Mouse (Mus musculus): Measurements from ENCODE around the gene Uaca. TPM values are rescaled to one million over a fixed set of nuclear protein-coding genes. Genes with fewer than 3 reads are reported as not detected.
A peak's percentile ranks its signal among the peaks of the same experiment; 100 is the strongest.

Gene Uaca
- polyA plus RNA-seq, 1 experiment from 2014 or later: 26.0 TPM

DNA sequence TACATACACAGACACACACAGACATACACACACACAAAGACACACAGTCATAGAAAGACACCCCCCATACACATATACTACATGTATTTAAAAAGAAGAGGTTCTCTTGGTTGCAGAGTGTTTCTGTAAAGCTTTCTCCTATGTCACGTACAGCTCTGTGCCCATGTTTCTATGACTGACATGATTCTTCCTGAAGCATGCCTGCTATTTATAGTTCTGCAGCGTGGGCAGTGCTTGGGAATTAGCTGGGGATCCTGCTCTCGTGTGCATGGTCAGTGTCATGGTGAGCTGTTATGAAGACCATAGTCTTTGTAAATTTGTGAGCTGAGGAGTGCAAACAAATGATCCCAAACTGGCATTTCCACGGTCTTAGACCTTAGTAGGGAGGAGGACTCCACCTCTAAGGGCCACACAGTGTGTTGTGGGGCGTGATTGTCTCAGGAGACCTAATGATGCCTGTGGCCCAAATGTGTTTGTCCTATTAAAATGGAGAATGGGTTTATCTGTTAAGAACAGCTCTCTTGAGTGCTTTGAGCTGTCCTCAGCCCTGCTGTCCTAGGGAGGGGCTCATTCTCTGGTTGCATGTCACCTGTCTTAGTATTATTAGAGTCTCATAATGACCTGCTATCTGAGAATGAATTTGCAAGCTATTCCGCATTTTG, 49.2 kb downstream of the Uaca start:
- no peak overlapping the region for H3K4me2 ChIP-seq
- no peak overlapping the region for H3K9ac ChIP-seq
- no peak overlapping the region for H3K4me3 ChIP-seq
- no peak overlapping the region for H3K27ac ChIP-seq (replicated peaks)
- no peak for ATAC-seq (ENCODE audit: low read depth)
- H3K27me3 ChIP-seq: no peaks in the 10 kb centered on the region
- H3K36me3 ChIP-seq: no peaks in the 10 kb centered on the region
- 80% methylated on average over 6 of the region's 6 CpGs for WGBS
- peaks cover 10% of the 10 kb centered on the region for H3K4me1 ChIP-seq (replicated peaks)
- no peaks in the 10 kb centered on the region for H3K9me3 ChIP-seq

DNA sequence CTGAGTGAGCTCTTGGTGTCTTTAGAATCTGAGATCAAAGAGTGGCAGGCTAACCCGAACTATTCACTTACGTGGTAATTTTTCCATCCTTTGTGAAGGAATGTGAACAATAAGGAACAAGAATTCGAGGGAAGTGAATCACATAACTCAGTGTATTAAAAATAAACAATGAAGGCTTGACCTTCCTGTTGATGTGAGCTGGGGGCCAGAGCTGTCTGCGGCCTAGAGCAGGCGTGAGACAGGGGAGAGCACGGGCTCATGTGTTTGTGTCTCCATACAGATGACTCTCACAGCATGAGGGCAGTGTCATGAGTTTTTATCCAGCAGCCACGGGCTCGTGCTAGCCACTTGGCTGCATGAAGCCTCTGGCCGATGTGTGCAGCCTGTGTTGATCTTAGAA, 54.4 kb downstream of the Uaca start:
- H3K4me3 ChIP-seq: no peak overlapping the region

DNA sequence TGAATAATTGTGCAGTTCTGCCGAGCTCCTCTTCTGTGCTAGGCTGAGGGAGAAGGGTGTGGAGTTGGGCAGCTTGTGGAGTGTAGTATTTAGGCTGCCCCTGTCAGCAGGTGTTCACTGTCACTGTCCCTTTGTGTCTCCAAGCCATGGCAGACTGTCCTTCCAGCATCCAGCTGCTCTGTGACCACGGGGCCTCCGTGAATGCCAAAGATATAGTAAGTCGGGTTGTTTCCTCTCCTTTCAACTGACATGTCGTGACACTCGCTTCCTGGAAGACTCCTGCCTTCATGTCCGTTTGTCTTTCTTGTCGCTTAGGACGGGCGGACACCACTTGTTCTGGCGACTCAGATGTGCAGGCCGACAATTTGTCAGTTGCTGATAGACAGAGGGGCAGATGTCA, 55.6 kb downstream of the Uaca start:
- H3K9me3 ChIP-seq: no peaks in the 10 kb centered on the region
- H3K27me3 ChIP-seq: no peaks in the 10 kb centered on the region
- H3K4me3 ChIP-seq: no peak overlapping the region
- H3K27ac ChIP-seq (replicated peaks): no peak overlapping the region
- ATAC-seq (ENCODE audit: low read depth): no peak
- no peak overlapping the region for H3K9ac ChIP-seq
- WGBS: 83% methylated on average over 12 of the region's 12 CpGs
- no peaks in the 10 kb centered on the region for H3K36me3 ChIP-seq
- H3K4me2 ChIP-seq: no peak overlapping the region
- peaks cover 4% of the 10 kb centered on the region; the same call in 1 of the 2 replicates for H3K4me1 ChIP-seq (replicated peaks)

More for the DNA sequence above, 54.4 kb downstream of the Uaca start:
- H3K4me2 ChIP-seq: no peak overlapping the region
- WGBS: 30% methylated on average over 9 of the region's 9 CpGs
- no peak for ATAC-seq (ENCODE audit: low read depth)
- H3K27me3 ChIP-seq: no peaks in the 10 kb centered on the region
- no peak overlapping the region for H3K9ac ChIP-seq
- no peak overlapping the region for H3K27ac ChIP-seq (replicated peaks)
- H3K36me3 ChIP-seq: no peaks in the 10 kb centered on the region
- no peaks in the 10 kb centered on the region for H3K9me3 ChIP-seq
- H3K4me1 ChIP-seq (replicated peaks): peaks cover 6% of the 10 kb centered on the region; the same call in 1 of the 2 replicates

DNA sequence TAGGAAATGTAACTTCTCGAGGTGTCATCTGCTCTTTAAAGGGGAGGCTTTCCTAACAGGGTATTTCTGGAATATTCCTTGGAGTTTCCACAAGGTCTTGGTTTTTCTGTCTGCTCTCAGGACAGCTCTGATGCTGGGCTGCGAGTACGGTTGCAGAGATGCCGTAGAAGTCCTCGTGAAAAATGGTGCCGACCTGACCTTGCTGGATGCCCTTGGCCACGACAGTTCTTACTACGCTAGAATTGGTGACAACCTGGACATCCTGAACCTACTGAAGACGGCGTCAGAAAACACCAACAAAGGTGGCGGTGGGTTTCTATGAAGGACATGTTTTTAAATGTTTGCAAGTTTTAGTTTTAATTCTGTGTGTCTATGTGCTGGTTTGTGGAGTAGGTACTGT, 59.9 kb downstream of the Uaca start:
- no peak overlapping the region for H3K4me2 ChIP-seq
- WGBS: 93% methylated on average over 11 of the region's 11 CpGs
- ATAC-seq (ENCODE audit: low read depth): no peak

DNA sequence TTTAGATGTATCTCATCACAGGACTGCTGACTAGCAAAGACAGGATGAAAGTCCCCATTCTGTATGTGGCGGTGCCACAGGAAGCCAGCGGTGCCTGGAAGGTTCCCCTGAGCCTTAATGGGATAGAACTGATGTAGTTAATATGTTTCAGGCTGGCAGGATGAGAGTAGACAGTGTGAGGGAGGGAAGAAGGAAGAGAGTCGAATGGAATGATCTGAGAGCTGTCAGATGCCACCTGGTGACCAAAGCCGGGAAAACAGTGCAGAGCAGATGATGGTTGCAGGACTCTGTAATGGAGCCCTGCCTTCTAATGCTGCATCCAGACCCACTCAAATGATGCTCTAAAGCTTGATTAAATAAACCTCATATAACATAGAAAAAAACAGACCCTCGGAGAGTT, 63.5 kb downstream of the Uaca start:
- Histone ChIP-seq H3K4me1 (replicated peaks) (peaks cover 11% of the 10 kb centered on the region), H3K27ac (replicated peaks) (no peak overlapping the region; the same call in 1 of the 2 replicates), H3K9ac (no peak overlapping the region), H3K4me2 (no peak overlapping the region), H3K4me3 (no peak overlapping the region), H3K36me3 (0 out of 2 replicates have a peak, but pooled peaks cover 5% of the 10 kb centered on the region), H3K27me3 (no peaks in the 10 kb centered on the region), H3K9me3 (no peaks in the 10 kb centered on the region)
- WGBS: 33% methylated on average over 5 of the region's 5 CpGs
- peak; percentile 89 for ATAC-seq (ENCODE audit: low read depth)

More for the DNA sequence above, 59.9 kb downstream of the Uaca start:
- no peak overlapping the region for H3K4me3 ChIP-seq
- H3K27ac ChIP-seq (replicated peaks): no peak overlapping the region
- H3K9me3 ChIP-seq: no peaks in the 10 kb centered on the region
- no peak overlapping the region for H3K9ac ChIP-seq
- H3K4me1 ChIP-seq (replicated peaks): peaks cover 6% of the 10 kb centered on the region
- H3K36me3 ChIP-seq: no peaks in the 10 kb centered on the region
- no peaks in the 10 kb centered on the region for H3K27me3 ChIP-seq

DNA sequence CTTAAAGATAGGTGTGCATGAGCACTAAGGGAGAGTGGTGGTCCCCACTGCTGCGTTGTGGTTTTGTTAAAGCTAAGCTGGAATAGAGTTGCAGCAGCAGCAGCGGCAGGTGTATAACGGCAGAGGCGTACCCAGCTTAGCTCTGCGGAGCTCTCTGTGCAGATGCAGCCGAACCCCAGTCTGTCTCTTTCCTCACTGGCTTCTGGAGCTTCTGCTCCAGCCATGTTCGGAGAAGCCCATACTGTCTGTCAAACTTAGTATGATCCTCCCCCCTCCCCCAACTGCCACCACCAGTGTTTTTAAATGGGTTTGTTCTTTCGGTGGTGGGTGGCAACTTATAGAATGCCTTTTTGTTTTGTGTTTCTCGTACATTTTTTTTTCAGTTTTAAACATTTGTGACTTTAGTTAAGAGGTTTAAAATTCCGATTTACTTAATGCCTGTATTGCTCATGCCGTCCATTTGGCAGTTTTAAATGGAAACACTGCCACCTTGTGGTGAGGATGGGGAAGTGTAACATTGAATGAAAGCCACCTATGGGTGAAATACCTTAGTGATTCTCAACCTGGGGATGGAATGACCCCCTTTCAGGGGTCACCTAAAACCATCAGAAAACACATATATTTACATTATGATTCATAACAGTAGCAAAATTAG, 64.1 kb downstream of the Uaca start:
- Histone ChIP-seq H3K9ac (no peak overlapping the region), H3K36me3 (0 out of 2 replicates have a peak, but pooled peaks cover 5% of the 10 kb centered on the region), H3K4me1 (replicated peaks) (peaks cover 11% of the 10 kb centered on the region), H3K9me3 (no peaks in the 10 kb centered on the region), H3K27me3 (no peaks in the 10 kb centered on the region), H3K4me3 (no peak overlapping the region), H3K4me2 (peak overlapping the region; percentile 39), H3K27ac (replicated peaks) (no peak overlapping the region; the same call in 1 of the 2 replicates)
- 38% methylated on average over 11 of the region's 11 CpGs for WGBS
- peak; percentile 49; the same call in 1 of the 2 replicates for ATAC-seq (ENCODE audit: low read depth)

DNA sequence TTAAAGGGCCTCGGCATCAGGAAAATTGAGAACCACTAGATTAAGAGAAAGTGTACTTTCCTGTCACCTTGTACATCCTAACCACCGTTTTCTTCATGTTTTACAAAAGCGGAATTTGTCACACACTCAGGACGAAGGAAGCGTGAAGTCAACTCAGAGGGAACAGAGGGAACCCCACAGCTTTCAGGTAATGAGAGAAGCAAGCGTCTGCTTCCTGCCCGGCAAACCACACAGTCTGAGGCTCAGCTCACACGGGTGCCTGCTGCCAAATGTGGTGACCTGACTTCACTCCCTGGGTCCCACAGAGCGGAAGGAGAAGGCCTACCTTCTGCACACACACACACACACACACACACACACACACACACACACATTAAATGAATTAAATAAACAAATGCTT, 64.7 kb downstream of the Uaca start:
- Histone ChIP-seq H3K27me3 (no peaks in the 10 kb centered on the region), H3K9ac (no peak overlapping the region), H3K27ac (replicated peaks) (no peak overlapping the region), H3K36me3 (0 out of 2 replicates have a peak, but pooled peaks cover 5% of the 10 kb centered on the region), H3K9me3 (no peaks in the 10 kb centered on the region), H3K4me3 (no peak overlapping the region), H3K4me1 (replicated peaks) (peaks cover 11% of the 10 kb centered on the region), H3K4me2 (no peak overlapping the region)
- no peak for ATAC-seq (ENCODE audit: low read depth)
- 71% methylated on average over 9 of the region's 9 CpGs for WGBS

DNA sequence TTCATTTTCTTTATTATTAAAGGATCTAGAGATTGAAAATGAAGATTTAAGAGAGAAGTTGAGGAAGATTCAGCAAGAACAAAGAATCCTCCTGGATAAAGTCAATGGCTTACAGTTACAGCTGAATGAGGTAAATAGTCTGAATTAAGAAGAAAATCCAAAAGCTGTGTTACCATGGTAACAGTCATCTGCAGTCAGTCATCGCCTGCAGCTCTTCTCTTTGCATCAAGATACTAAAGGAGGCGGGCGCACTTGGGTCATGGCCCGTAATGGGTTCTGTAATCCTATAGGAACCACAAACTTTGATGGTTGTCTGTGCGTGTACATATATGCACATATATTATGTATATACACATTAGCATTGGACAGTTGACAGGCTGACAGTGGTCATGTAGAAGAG, 66.7 kb downstream of the Uaca start:
- no peak for ATAC-seq (ENCODE audit: low read depth)
- H3K27me3 ChIP-seq: no peaks in the 10 kb centered on the region
- no peak overlapping the region for H3K4me2 ChIP-seq
- H3K9ac ChIP-seq: no peak overlapping the region
- 0 out of 2 replicates have a peak, but pooled peaks cover 5% of the 10 kb centered on the region for H3K36me3 ChIP-seq
- 72% methylated on average over 5 of the region's 5 CpGs for WGBS
- H3K27ac ChIP-seq (replicated peaks): no peak overlapping the region
- H3K4me1 ChIP-seq (replicated peaks): peaks cover 18% of the 10 kb centered on the region
- H3K4me3 ChIP-seq: no peak overlapping the region
- no peaks in the 10 kb centered on the region for H3K9me3 ChIP-seq

DNA sequence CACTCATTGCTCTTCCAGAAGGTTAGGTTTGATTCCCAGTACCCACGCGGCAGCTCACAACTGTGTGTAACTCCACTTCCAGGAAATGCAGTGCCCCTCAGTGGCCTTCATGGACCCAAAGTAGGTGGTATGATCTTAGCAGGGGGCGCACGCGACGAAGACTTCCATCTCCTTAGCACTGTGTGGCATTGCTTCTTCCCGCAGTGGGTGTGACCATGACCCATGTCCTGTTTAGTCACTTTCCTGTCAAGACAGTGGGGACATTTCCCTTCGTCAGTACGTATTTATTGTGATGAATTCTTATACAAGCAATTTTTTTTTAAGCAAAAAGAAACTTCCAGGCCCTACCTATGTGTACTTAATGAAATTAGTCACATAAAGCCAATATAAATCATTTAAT, 70.3 kb downstream of the Uaca start:
- Histone ChIP-seq H3K4me1 (replicated peaks) (0 out of 2 replicates have a peak, but pooled peaks cover 12% of the 10 kb centered on the region), H3K36me3 (0 out of 2 replicates have a peak, but pooled peaks cover 5% of the 10 kb centered on the region), H3K27me3 (no peaks in the 10 kb centered on the region), H3K4me2 (no peak overlapping the region), H3K9me3 (no peaks in the 10 kb centered on the region), H3K9ac (no peak overlapping the region), H3K27ac (replicated peaks) (no peak overlapping the region), H3K4me3 (no peak overlapping the region)
- no peak for ATAC-seq (ENCODE audit: low read depth)
- 87% methylated on average over 9 of the region's 9 CpGs for WGBS

DNA sequence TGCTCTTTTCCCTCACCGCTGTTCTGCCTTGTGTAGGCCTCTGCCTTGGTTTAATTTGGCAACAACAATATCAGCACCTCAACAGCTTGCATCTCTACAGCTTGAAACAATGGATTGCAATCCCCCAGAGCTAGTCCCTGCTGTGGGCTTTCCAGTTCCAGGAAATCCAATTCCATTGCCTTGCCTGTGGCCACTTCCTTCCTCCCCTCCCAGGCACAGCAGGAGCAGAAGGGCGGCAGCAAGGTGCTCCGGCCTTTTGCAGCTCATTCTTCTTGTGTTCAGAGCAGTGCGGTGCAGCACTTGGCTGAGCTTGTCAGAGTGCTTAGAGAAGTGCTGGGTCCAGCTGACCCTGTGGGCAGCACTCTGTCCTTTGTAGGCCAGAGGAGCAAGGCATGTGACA, 71.5 kb downstream of the Uaca start:
- H3K9me3 ChIP-seq: no peaks in the 10 kb centered on the region
- H3K4me2 ChIP-seq: no peak overlapping the region
- H3K27me3 ChIP-seq: no peaks in the 10 kb centered on the region
- no peak overlapping the region for H3K9ac ChIP-seq
- H3K4me3 ChIP-seq: no peak overlapping the region
- no peak for ATAC-seq (ENCODE audit: low read depth)
- 0 out of 2 replicates have a peak, but pooled peaks cover 12% of the 10 kb centered on the region for H3K4me1 ChIP-seq (replicated peaks)
- H3K27ac ChIP-seq (replicated peaks): no peak overlapping the region
- H3K36me3 ChIP-seq: peaks cover 7% of the 10 kb centered on the region; the same call in 1 of the 2 replicates
- 34% methylated on average over 4 of the region's 4 CpGs for WGBS

DNA sequence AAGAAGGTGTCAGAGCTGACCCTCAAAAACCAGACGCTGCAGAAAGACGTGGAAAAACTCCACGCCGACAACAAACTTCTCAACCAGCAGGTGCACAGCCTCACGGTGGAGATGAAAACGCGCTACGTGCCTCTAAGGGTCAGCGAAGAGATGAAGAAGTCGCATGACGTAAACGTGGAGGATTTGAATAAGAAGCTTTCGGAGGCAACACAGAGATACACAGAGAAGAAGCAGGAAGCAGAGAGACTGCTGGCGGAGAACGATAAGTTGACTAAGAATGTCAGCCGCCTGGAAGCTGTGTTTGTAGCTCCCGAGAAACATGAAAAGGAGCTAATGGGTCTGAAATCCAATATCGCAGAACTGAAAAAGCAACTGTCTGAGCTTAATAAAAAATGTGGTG, 76.1 kb downstream of the Uaca start:
- no peak overlapping the region for H3K9ac ChIP-seq
- no peaks in the 10 kb centered on the region for H3K9me3 ChIP-seq
- peaks cover 11% of the 10 kb centered on the region; the same call in 1 of the 2 replicates for H3K36me3 ChIP-seq
- no peaks in the 10 kb centered on the region for H3K27me3 ChIP-seq
- H3K4me3 ChIP-seq: no peak overlapping the region
- WGBS: 91% methylated on average over 18 of the region's 18 CpGs
- no peak overlapping the region for H3K4me2 ChIP-seq
- H3K27ac ChIP-seq (replicated peaks): no peak overlapping the region
- ATAC-seq (ENCODE audit: low read depth): no peak
- peaks cover 14% of the 10 kb centered on the region for H3K4me1 ChIP-seq (replicated peaks)

DNA sequence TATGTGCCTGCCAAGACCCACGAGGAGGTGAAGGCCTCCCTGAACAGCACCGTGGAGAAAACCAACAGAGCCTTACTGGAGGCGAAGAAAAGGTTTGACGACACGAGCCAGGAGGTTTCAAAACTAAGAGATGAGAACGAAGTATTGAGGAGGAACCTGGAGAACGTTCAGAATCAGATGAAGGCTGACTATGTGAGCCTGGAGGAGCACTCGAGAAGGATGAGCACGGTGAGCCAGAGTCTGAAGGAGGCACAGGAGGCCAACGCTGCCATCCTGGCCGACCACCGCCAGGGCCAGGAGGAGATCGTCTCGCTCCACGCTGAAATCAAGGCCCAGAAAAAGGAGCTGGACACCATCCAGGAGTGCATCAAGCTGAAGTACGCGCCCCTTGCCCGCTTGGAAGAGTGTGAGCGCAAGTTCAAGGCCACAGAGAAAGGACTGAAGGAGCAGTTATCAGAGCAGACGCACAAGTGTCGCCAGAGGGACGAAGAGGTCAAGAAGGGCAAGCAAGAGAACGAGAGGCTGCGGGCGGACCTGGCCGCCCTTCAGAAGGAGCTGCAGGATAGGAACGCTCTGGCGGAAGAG, 76.7 kb downstream of the Uaca start:
- 91% methylated on average over 28 of the region's 28 CpGs for WGBS
- H3K4me2 ChIP-seq: no peak overlapping the region
- no peaks in the 10 kb centered on the region for H3K9me3 ChIP-seq
- H3K36me3 ChIP-seq: peaks cover 11% of the 10 kb centered on the region; the same call in 1 of the 2 replicates
- no peak for ATAC-seq (ENCODE audit: low read depth)
- H3K4me3 ChIP-seq: no peak overlapping the region
- peaks cover 14% of the 10 kb centered on the region for H3K4me1 ChIP-seq (replicated peaks)
- H3K9ac ChIP-seq: no peak overlapping the region
- H3K27ac ChIP-seq (replicated peaks): no peak overlapping the region
- H3K27me3 ChIP-seq: no peaks in the 10 kb centered on the region
